Mouse (Mus musculus) MEL (cell line): Measurements from ENCODE around the gene Atg9b. TPM values are rescaled to one million over a fixed set of nuclear protein-coding genes. Genes with fewer than 3 reads are reported as not detected.

Experiments
- DNase-seq: peaks from one replicate; pipeline ENCODE4 v3.0.0; 2011; ENCODE audit warnings: low read depth, low spot score
- H3K27ac ChIP-seq: 2 replicates; pipeline ENCODE4 v1.5.1; 2012; ENCODE audit warnings: low read depth, mild to moderate bottlenecking, control low read depth, low read length, moderate library complexity; ENCODE audit not compliant: control insufficient read depth
- H3K27me3 ChIP-seq, 2 experiments: fragments of 150-350 bp in 1 of 2; sonication (generic) in 1 of 2; 2 replicates each; pipeline ENCODE4 v1.6.1; 2012; ENCODE audit warnings: low read length in 2 of 2, mild to moderate bottlenecking in 2 of 2, improper control_type of control experiment in 1 of 2, moderate library complexity in 1 of 2; ENCODE audit not compliant: insufficient read depth in 2 of 2, control insufficient read depth in 1 of 2
- H3K36me3 ChIP-seq, 2 experiments: 2 replicates each; pipeline ENCODE4 v1.6.1; 2012 to 2014; ENCODE audit warnings: low read length in 2 of 2, improper control_type of control experiment in 1 of 2, inconsistent platforms in 1 of 2, mild to moderate bottlenecking in 1 of 2; ENCODE audit not compliant: insufficient read depth in 2 of 2, control insufficient read depth in 1 of 2
- H3K4me1 ChIP-seq, 2 experiments: fragments of 150-350 bp in 1 of 2; sonication (generic) in 1 of 2; 2 replicates each; pipeline ENCODE4 v1.6.1; 2012; ENCODE audit warnings: low read length in 2 of 2, improper control_type of control experiment in 1 of 2, mild to moderate bottlenecking in 1 of 2; ENCODE audit not compliant: insufficient read depth in 2 of 2, control insufficient read depth in 1 of 2
- H3K4me3 ChIP-seq, 2 experiments: fragments of 150-350 bp in 1 of 2; sonication (generic) in 1 of 2; 2 replicates each; pipeline ENCODE4 v1.5.1; 2012; ENCODE audit warnings: low read depth in 2 of 2, low read length in 2 of 2, mild to moderate bottlenecking in 2 of 2, moderate library complexity in 2 of 2, control low read depth in 1 of 2, improper control_type of control experiment in 1 of 2; ENCODE audit not compliant: control insufficient read depth in 1 of 2, insufficient read depth in 1 of 2
- H3K79me2 ChIP-seq: 2 replicates; pipeline ENCODE4 v1.6.1; 2012; ENCODE audit warnings: mild to moderate bottlenecking, low read length, moderate library complexity; ENCODE audit not compliant: control insufficient read depth, poor library complexity, insufficient read depth
- H3K9ac ChIP-seq: 2 replicates; pipeline ENCODE4 v1.6.1; 2012; ENCODE audit warnings: low read depth, mild to moderate bottlenecking, control low read depth, low read length, moderate library complexity; ENCODE audit not compliant: control insufficient read depth, poor library complexity, severe bottlenecking
- H3K9me3 ChIP-seq: fragments of 150-350 bp; sonication (generic); replicated peaks from 2 replicates; pipeline ENCODE4 v1.6.1; 2012; ENCODE audit warnings: mild to moderate bottlenecking, low read length, improper control_type of control experiment, moderate library complexity; ENCODE audit not compliant: insufficient read depth
- CHD1 ChIP-seq: IDR thresholded peaks from 2 replicates; pipeline ENCODE4 v1.6.1; 2012; ENCODE audit warnings: low read depth, mild to moderate bottlenecking, inconsistent platforms, low read length, improper control_type of control experiment
- ELF1 ChIP-seq: IDR thresholded peaks from 2 replicates; pipeline ENCODE4 v1.6.1; 2014; ENCODE audit warnings: low read depth, mild to moderate bottlenecking, inconsistent platforms, low read length, improper control_type of control experiment, moderate library complexity
- EP300 ChIP-seq, 2 experiments: IDR thresholded peaks; 2 replicates each; pipeline ENCODE4 v1.6.1; 2011; ENCODE audit warnings: improper control_type of control experiment in 2 of 2, low read length in 2 of 2, low read depth in 1 of 2, mild to moderate bottlenecking in 1 of 2
- ETS1 ChIP-seq: IDR thresholded peaks from 2 replicates; pipeline ENCODE4 v1.6.1; 2012; ENCODE audit warnings: low read depth, mild to moderate bottlenecking, inconsistent platforms, low read length, improper control_type of control experiment, moderate library complexity
- GABPA ChIP-seq: IDR thresholded peaks from 2 replicates; pipeline ENCODE4 v1.6.1; 2012; ENCODE audit warnings: low read depth, mild to moderate bottlenecking, inconsistent platforms, low read length, improper control_type of control experiment, moderate library complexity
- GATA1 ChIP-seq: IDR thresholded peaks from 2 replicates; pipeline ENCODE4 v1.6.1; 2011; ENCODE audit warnings: low read depth, low read length, improper control_type of control experiment
- HCFC1 ChIP-seq: IDR thresholded peaks from 2 replicates; pipeline ENCODE4 v1.6.1; 2012; ENCODE audit warnings: low read depth, mild to moderate bottlenecking, inconsistent platforms, low read length, improper control_type of control experiment, moderate library complexity
- JUND ChIP-seq: IDR thresholded peaks from 2 replicates; pipeline ENCODE4 v1.6.1; 2011; ENCODE audit warnings: low read depth, mild to moderate bottlenecking, improper control_type of control experiment, low read length
- KAT2A ChIP-seq: conservative IDR thresholded peaks from 2 replicates; pipeline ENCODE4 v1.6.1; 2012; ENCODE audit warnings: low read depth, low read length, improper control_type of control experiment, inconsistent platforms
- MAFK ChIP-seq: IDR thresholded peaks from 2 replicates; pipeline ENCODE4 v1.6.1; 2011; ENCODE audit warnings: low read depth, mild to moderate bottlenecking, low read length, improper control_type of control experiment, borderline replicate concordance
- MAX ChIP-seq: IDR thresholded peaks from 2 replicates; pipeline ENCODE4 v1.6.1; 2011; ENCODE audit warnings: low read length, improper control_type of control experiment
- MAZ ChIP-seq: IDR thresholded peaks from 2 replicates; pipeline ENCODE4 v1.6.1; 2012; ENCODE audit warnings: low read depth, mild to moderate bottlenecking, inconsistent platforms, low read length, improper control_type of control experiment
- MEF2A ChIP-seq: IDR thresholded peaks from 2 replicates; pipeline ENCODE4 v1.6.1; 2014; ENCODE audit warnings: low read depth, mild to moderate bottlenecking, inconsistent platforms, low read length, improper control_type of control experiment; ENCODE audit not compliant: poor library complexity, insufficient replicate concordance, severe bottlenecking; ENCODE audit errors: extremely low read depth
- MYB ChIP-seq: IDR thresholded peaks from 2 replicates; pipeline ENCODE4 v1.6.1; 2011; ENCODE audit warnings: mild to moderate bottlenecking, low read depth, low read length, improper control_type of control experiment
- MYC ChIP-seq: IDR thresholded peaks from 2 replicates; pipeline ENCODE4 v1.6.1; 2011; ENCODE audit warnings: low read depth, mild to moderate bottlenecking, low read length, improper control_type of control experiment, moderate library complexity
- NELFE ChIP-seq: IDR thresholded peaks from 2 replicates; pipeline ENCODE4 v1.6.1; 2011; ENCODE audit warnings: low read depth, low read length, improper control_type of control experiment
- NRF1 ChIP-seq: IDR thresholded peaks from 2 replicates; pipeline ENCODE4 v1.6.1; 2014; ENCODE audit warnings: low read depth, mild to moderate bottlenecking, inconsistent platforms, low read length, improper control_type of control experiment, moderate library complexity; ENCODE audit not compliant: poor library complexity, insufficient read depth, severe bottlenecking
- POLR2AphosphoS2 ChIP-seq: IDR thresholded peaks from 2 replicates; pipeline ENCODE4 v1.6.1; 2011; ENCODE audit warnings: low read length, improper control_type of control experiment
- RAD21 ChIP-seq: IDR thresholded peaks from 2 replicates; pipeline ENCODE4 v1.6.1; 2011; ENCODE audit warnings: mild to moderate bottlenecking, low read depth, low read length, improper control_type of control experiment
- RCOR1 ChIP-seq: IDR thresholded peaks from 2 replicates; pipeline ENCODE4 v1.6.1; 2012; ENCODE audit warnings: low read depth, mild to moderate bottlenecking, inconsistent platforms, low read length, improper control_type of control experiment
- SIN3A ChIP-seq: IDR thresholded peaks from 2 replicates; pipeline ENCODE4 v1.6.1; 2012; ENCODE audit warnings: low read length, improper control_type of control experiment, inconsistent platforms
- TAL1 ChIP-seq: IDR thresholded peaks from 2 replicates; pipeline ENCODE4 v1.6.1; 2012; ENCODE audit warnings: mild to moderate bottlenecking, inconsistent platforms, low read length, moderate library complexity, mixed read lengths
- TCF12 ChIP-seq: IDR thresholded peaks from 2 replicates; pipeline ENCODE4 v1.6.1; 2014; ENCODE audit warnings: low read depth, mild to moderate bottlenecking, inconsistent platforms, low read length, improper control_type of control experiment, moderate library complexity
- UBTF ChIP-seq: IDR thresholded peaks from 2 replicates; pipeline ENCODE4 v1.6.1; 2012; ENCODE audit warnings: low read depth, mild to moderate bottlenecking, inconsistent platforms, low read length, improper control_type of control experiment, moderate library complexity, borderline replicate concordance; ENCODE audit not compliant: insufficient read depth
- USF2 ChIP-seq, 2 experiments: IDR thresholded peaks; 2 replicates each; pipeline ENCODE4 v1.6.1; 2011 to 2012; ENCODE audit warnings: improper control_type of control experiment in 2 of 2, low read length in 2 of 2, borderline replicate concordance in 1 of 2, inconsistent platforms in 1 of 2, low read depth in 1 of 2, mild to moderate bottlenecking in 1 of 2; ENCODE audit not compliant: insufficient read depth in 1 of 2
- ZC3H11A ChIP-seq: IDR thresholded peaks from 2 replicates; pipeline ENCODE4 v1.6.1; 2012; ENCODE audit warnings: low read depth, mild to moderate bottlenecking, inconsistent platforms, low read length, improper control_type of control experiment
- ZKSCAN1 ChIP-seq: IDR thresholded peaks from 2 replicates; pipeline ENCODE4 v1.6.1; 2012; ENCODE audit warnings: low read depth, mild to moderate bottlenecking, inconsistent platforms, low read length, improper control_type of control experiment, moderate library complexity
- ZMIZ1 ChIP-seq: IDR thresholded peaks from 2 replicates; pipeline ENCODE4 v1.6.1; 2012; ENCODE audit warnings: low read depth, mild to moderate bottlenecking, inconsistent platforms, low read length, improper control_type of control experiment, moderate library complexity
- ZNF384 ChIP-seq: IDR thresholded peaks from 2 replicates; pipeline ENCODE4 v1.6.1; 2012; ENCODE audit warnings: low read depth, mild to moderate bottlenecking, inconsistent platforms, low read length, improper control_type of control experiment
- polyA plus RNA-seq, 2 experiments: library from polyadenylated mRNA; stranded (reverse) in 1 of 2; unstranded in 1 of 2; fragments of >175 nt in 1 of 2; fragments of >200 nt in 1 of 2; gene quantifications; 2 replicates each; pipeline versions ENCODE4 v1.2.1 to v1.2.4; 2012; ENCODE audit warnings: low replicate concordance in 2 of 2, low read depth in 1 of 2; ENCODE audit not compliant: insufficient read length in 2 of 2, insufficient read depth in 1 of 2, missing spikeins in 1 of 2
- total RNA-seq: library from RNA; depleted of rRNA; stranded (reverse); fragments of 300-350 nt; gene quantifications from 2 replicates; pipeline ENCODE4 v1.2.3, GENCODE M21; 2012

The Atg9b gene
- total and polyA plus RNA-seq, 3 experiments = 41.2 to 41.5 TPM; not detected in 1

GRCm38 (mm10) chr5:24424004-24424781 is 32.2 kb upstream of the Atg9b start (continued):
- TF ChIP-seq ZC3H11A (no peak), GATA1 (no peak), USF2 (IDR thresholded peaks at IDR 0.05; ENCODE audit: borderline replicate concordance in 1 of 2, insufficient read depth in 1 of 2, low read depth in 1 of 2, low read length in 2 of 2) (0 out of 4 replicates have a peak, but pooled peaks of 1 of the 2 experiments have one; percentile 17)

GRCm38 (mm10) chr5:24423129-24424003 is 31.4 kb upstream of the Atg9b start, which contains the start of the genes Cdk5 and Slc4a2:
Cdk5 (minus strand) TSS chr5:24423530.
Slc4a2 (plus strand) TSS chr5:24423837.
- no peaks in the 10 kb centered on the region for H3K9me3 ChIP-seq
- peaks cover 0 to 17% of the 10 kb centered on the region in 2 experiments; a peak in 2 of 4 replicates for H3K36me3 ChIP-seq
- no peaks in the 10 kb centered on the region for H3K27me3 ChIP-seq
- H3K27ac ChIP-seq = peak within 1 kb of the TSS; percentile 60
- H3K9ac ChIP-seq = peak within 1 kb of the TSS; percentile 78
- peaks cover 6 to 22% of the 10 kb centered on the region in 2 experiments for H3K4me1 ChIP-seq
- DNase-seq = peak; percentile 100
- H3K79me2 ChIP-seq = peaks cover 14% of the 10 kb centered on the region
- peak within 1 kb of the TSS; percentile 70 to 73 for H3K4me3 ChIP-seq
- TF ChIP-seq MAZ (peak; percentile 85), RCOR1 (0 out of 2 replicates have a peak, but pooled peaks have one; percentile 23), ELF1 (peak; percentile 87), UBTF (no peak), KAT2A (peak; percentile 99), TCF12 (peak; percentile 82), RAD21 (no peak), USF2 (IDR thresholded peaks at IDR 0.05; ENCODE audit: borderline replicate concordance in 1 of 2, insufficient read depth in 1 of 2, low read depth in 1 of 2, low read length in 2 of 2) (no peak), CHD1 (no peak), MYC (peak; percentile 95), HCFC1 (peak; percentile 96), JUND (no peak), ZKSCAN1 (no peak), MEF2A (no peak), NRF1 (peak; percentile 63), MYB (no peak), GATA1 (peak; percentile 41; the same call in 1 of the 2 replicates), POLR2AphosphoS2 (peak; percentile 88; the same call in 1 of the 2 replicates), ZNF384 (no peak), EP300 (IDR thresholded peaks at IDR 0.05; ENCODE audit: low read depth in 1 of 2, low read length in 2 of 2) (0 out of 4 replicates have a peak, but pooled peaks of 1 of the 2 experiments have one; percentile 10), ZMIZ1 (peak; percentile 85), MAFK (no peak), MAX (peak; percentile 72; the same call in 1 of the 2 replicates), SIN3A (peak; percentile 98), TAL1 (peak; percentile 29; the same call in 1 of the 2 replicates), GABPA (peak; percentile 47; the same call in 1 of the 2 replicates), ETS1 (no peak; the same call in none of the 2 replicates), NELFE (peak; percentile 76)
